Mouse (Mus musculus) stomach, postnatal 0 days (tissue): Measurements from ENCODE around the gene Mcf2l.

Experiments used
- CTCF ChIP-seq: IDR thresholded peaks from 2 replicates; pipeline ENCODE4 v1.5.1; 2016; ENCODE audit warnings: antibody characterized with exemption, low read depth, mild to moderate bottlenecking, moderate library complexity
- EP300 ChIP-seq: optimal IDR thresholded peaks from 2 replicates; pipeline ENCODE3; 2016; ENCODE audit warnings: antibody characterized with exemption

GRCm38 (mm10) chr8:12915187-12916006 is 41.8 kb downstream of the Mcf2l start:
- TF ChIP-seq CTCF (no peak), EP300 (no peak)
